Mouse (Mus musculus): Measurements from ENCODE around the gene Cfap46.

The Cfap46 gene

GRCm38 (mm10) chr7:139683706-139684552, at the start of gene Cfap46:
Gene Cfap46 (minus strand): TSS chr7:139683817.
- peak; percentile 73 for DNase-seq

- DNase-seq, result no peak
Measured at GRCm38 (mm10) chr7:139731276-139731696, 47.7 kb upstream of the Cfap46 start.

- no peak for DNase-seq
Measured at GRCm38 (mm10) chr7:139727072-139727471, 43.5 kb upstream of the Cfap46 start.

GRCm38 (mm10) chr7:139725641-139726040, 42.0 kb upstream of the Cfap46 start:
- DNase-seq, result no peak

- DNase-seq, result no peak
Measured at GRCm38 (mm10) chr7:139723986-139724385, 40.4 kb upstream of the Cfap46 start.

- DNase-seq, result no peak
Measured at GRCm38 (mm10) chr7:139721196-139721595, 37.6 kb upstream of the Cfap46 start.

GRCm38 (mm10) chr7:139717781-139718180, 34.2 kb upstream of the Cfap46 start:
- DNase-seq, result no peak

GRCm38 (mm10) chr7:139711821-139712220, 28.2 kb upstream of the Cfap46 start:
- no peak for DNase-seq

- DNase-seq, result peak; percentile 62
Measured at GRCm38 (mm10) chr7:139706411-139707120, 22.9 kb upstream of the Cfap46 start.

- no peak for DNase-seq
Measured at GRCm38 (mm10) chr7:139705781-139706180, 22.2 kb upstream of the Cfap46 start.

- no peak for DNase-seq
Measured at GRCm38 (mm10) chr7:139705081-139705480, 21.5 kb upstream of the Cfap46 start.

- no peak for DNase-seq
Measured at GRCm38 (mm10) chr7:139703826-139704199, 20.2 kb upstream of the Cfap46 start.

- DNase-seq, result peak; percentile 81
Measured at GRCm38 (mm10) chr7:139703146-139703825, 19.7 kb upstream of the Cfap46 start.

- no peak for DNase-seq
Measured at GRCm38 (mm10) chr7:139701651-139702301, 18.2 kb upstream of the Cfap46 start.

GRCm38 (mm10) chr7:139692641-139693294, 9.2 kb upstream of the Cfap46 start:
- DNase-seq, result peak; percentile 73

GRCm38 (mm10) chr7:139692211-139692610, 8.6 kb upstream of the Cfap46 start:
- no peak for DNase-seq

GRCm38 (mm10) chr7:139685336-139685735, 1.7 kb upstream of the Cfap46 start:
- no peak for DNase-seq

- peak; percentile 88 for DNase-seq
Measured at GRCm38 (mm10) chr7:139684553-139684929, 924 bp upstream of the Cfap46 start.

- no peak for DNase-seq
Measured at GRCm38 (mm10) chr7:139681921-139682598, 1.6 kb downstream of the Cfap46 start.

GRCm38 (mm10) chr7:139676433-139676832, 7.2 kb downstream of the Cfap46 start:
- no peak for DNase-seq

GRCm38 (mm10) chr7:139666871-139667270, 16.7 kb downstream of the Cfap46 start:
- DNase-seq, result no peak

GRCm38 (mm10) chr7:139663318-139663717, 20.3 kb downstream of the Cfap46 start:
- DNase-seq, result no peak

All from right cerebral cortex, postnatal 25 days (tissue).